Mouse (Mus musculus) stomach, embryonic 14.5 days (tissue): ENCODE measurements around the gene Mthfsl. TPM values are rescaled to one million over a fixed set of nuclear protein-coding genes. Genes with fewer than 3 reads are reported as not detected.
A peak's percentile ranks its signal among the peaks of the same experiment; 100 is the strongest.
"Not testable (repeated sequence)": the region's sequence is repeated elsewhere in the genome, so short reads cannot be mapped to it uniquely, and the experiment has no call there.

Experiments
- ATAC-seq: fragments of 200-750 bp; cut with Nextera tagmentation; 2 replicates; pipeline ENCODE4 v1.8.0; 2017; ENCODE audit warnings: low read depth, moderate TSS enrichment; ENCODE audit not compliant: insufficient number of reproducible peaks, insufficient read depth, low FRiP score
- H3K27ac ChIP-seq: fragments of 300-500 bp; sonication (generic); 2 replicates; pipeline ENCODE4 v1.5.1; 2014; ENCODE audit warnings: mild to moderate bottlenecking, low read length, moderate library complexity, mixed read lengths
- H3K27me3 ChIP-seq: fragments of 300-500 bp; sonication (generic); 2 replicates; pipeline ENCODE4 v1.6.1; 2014; ENCODE audit warnings: low read length, control low read depth, mixed read lengths; ENCODE audit not compliant: control insufficient read depth, insufficient read depth
- H3K36me3 ChIP-seq: fragments of 300-500 bp; sonication (generic); 2 replicates; pipeline ENCODE4 v1.6.1; 2014; ENCODE audit warnings: mild to moderate bottlenecking, control low read depth, low read length, moderate library complexity, mixed read lengths; ENCODE audit not compliant: control insufficient read depth, insufficient read depth
- H3K4me1 ChIP-seq: fragments of 300-500 bp; sonication (generic); 2 replicates; pipeline ENCODE4 v1.6.1; 2014; ENCODE audit warnings: low read length, control low read depth, mixed read lengths; ENCODE audit not compliant: control insufficient read depth, insufficient read depth
- H3K4me2 ChIP-seq: fragments of 300-500 bp; sonication (generic); replicated peaks from 2 replicates; pipeline ENCODE4 v1.6.1; 2014; ENCODE audit warnings: low read depth, low read length, control low read depth
- H3K4me3 ChIP-seq: fragments of 300-500 bp; sonication (generic); 2 replicates; pipeline ENCODE4 v1.5.1; 2014; ENCODE audit warnings: low read depth, low read length, control low read depth
- H3K9ac ChIP-seq: fragments of 300-500 bp; sonication (generic); replicated peaks from 2 replicates; pipeline ENCODE4 v1.6.1; 2014; ENCODE audit warnings: low read depth, mild to moderate bottlenecking, control low read depth, low read length, moderate library complexity, mixed read lengths
- H3K9me3 ChIP-seq: fragments of 300-500 bp; sonication (generic); 2 replicates; pipeline ENCODE4 v1.6.1; 2016; ENCODE audit warnings: low read depth, low read length, control low read depth; ENCODE audit not compliant: control insufficient read depth
- WGBS: fragments of 180-500 bp; shearing (Covaris S2); extraction: QIAGEN DNeasy Blood & Tissue Kit; methylation state at CpG from one replicate; pipeline ENCODE4 v1.1.7; 2014; 5-methylcytosine and 5-hydroxymethylcytosine counted together
- polyA plus RNA-seq: library from polyadenylated mRNA; unstranded; fragments of >200 nt; fragmentation: Nextera tagmentation; extraction: Ambion mirVana; gene quantifications from 2 replicates; pipeline ENCODE4 v1.2.1, GENCODE M21; 2014

Mthfsl gene
- polyA plus RNA-seq, result 33.2 and 45.8 TPM in 2 replicates

- H3K36me3 ChIP-seq, H3K9me3 ChIP-seq, H3K4me1 ChIP-seq, H3K27me3 ChIP-seq, H3K9ac ChIP-seq: not testable (repeated sequence)
- ATAC-seq, result peak; percentile 39
- H3K27ac ChIP-seq, result peak within 1 kb of the TSS; percentile 44; the same call in 1 of the 2 replicates
- H3K4me3 ChIP-seq, result peak within 1 kb of the TSS; percentile 22; the same call in 1 of the 2 replicates
- 15% methylated on average over 11 of the region's 12 CpGs for whole genome bisulfite sequencing
- peak within 1 kb of the TSS; percentile 42 for H3K4me2 ChIP-seq
Measured at GRCm38 (mm10) chr9:88719989-88720537, at the start of gene Mthfsl. Mthfsl (minus strand) TSS chr9:88720296.

GRCm38 (mm10) chr9:88769470-88769869 is 49.4 kb upstream of the Mthfsl start:
- not testable (repeated sequence) for H3K4me1 ChIP-seq
- 85% methylated on average over 4 of the region's 5 CpGs for WGBS

GRCm38 (mm10) chr9:88746687-88747086 is 26.6 kb upstream of the Mthfsl start:
- H3K4me1 ChIP-seq, H3K27ac ChIP-seq, H3K4me2 ChIP-seq, H3K36me3 ChIP-seq, H3K27me3 ChIP-seq, H3K9ac ChIP-seq, ATAC-seq, H3K4me3 ChIP-seq, H3K9me3 ChIP-seq: not testable (repeated sequence)
- WGBS, result no CpG with 5 or more reads among the region's 2 CpGs

More at GRCm38 (mm10) chr9:88769470-88769869, 49.4 kb upstream of the Mthfsl start:
- not testable (repeated sequence) for H3K9ac ChIP-seq, ATAC-seq, H3K36me3 ChIP-seq, H3K27ac ChIP-seq, H3K4me3 ChIP-seq, H3K4me2 ChIP-seq, H3K27me3 ChIP-seq, H3K9me3 ChIP-seq

- H3K9ac ChIP-seq, H3K4me1 ChIP-seq, ATAC-seq, H3K36me3 ChIP-seq, H3K4me2 ChIP-seq, H3K27ac ChIP-seq, H3K9me3 ChIP-seq, H3K27me3 ChIP-seq, H3K4me3 ChIP-seq: not testable (repeated sequence)
- WGBS, result no CpG with 5 or more reads among the region's 2 CpGs
Measured at GRCm38 (mm10) chr9:88746046-88746445, 25.9 kb upstream of the Mthfsl start.

DNA sequence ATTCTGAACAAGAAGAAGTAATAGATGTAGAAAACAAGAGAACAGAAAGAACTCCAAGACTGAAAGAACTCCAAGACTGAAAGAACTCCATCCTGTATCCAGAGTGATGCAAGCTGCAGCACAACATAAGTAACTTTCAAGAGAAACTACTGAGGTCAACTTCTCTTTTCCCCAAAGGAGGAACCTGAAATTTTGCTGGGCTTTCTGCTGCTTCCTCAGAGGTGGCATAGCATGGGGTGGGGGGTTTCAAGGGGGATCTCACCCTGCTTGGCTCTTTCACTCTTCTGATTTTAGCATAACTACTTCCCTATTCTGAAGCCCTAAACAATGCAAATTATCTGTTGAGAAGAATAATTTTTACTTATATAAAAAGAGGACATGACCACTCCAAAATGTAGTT is 15.2 kb upstream of the Mthfsl start:
- not testable (repeated sequence) for H3K4me1 ChIP-seq, H3K4me2 ChIP-seq, H3K27me3 ChIP-seq, ATAC-seq, H3K4me3 ChIP-seq, H3K9ac ChIP-seq, H3K27ac ChIP-seq, H3K9me3 ChIP-seq, H3K36me3 ChIP-seq

GRCm38 (mm10) chr9:88733182-88733581 is 13.1 kb upstream of the Mthfsl start:
- not testable (repeated sequence) for H3K27me3 ChIP-seq, H3K27ac ChIP-seq, H3K4me1 ChIP-seq, H3K4me2 ChIP-seq, H3K9me3 ChIP-seq, H3K36me3 ChIP-seq, H3K9ac ChIP-seq, H3K4me3 ChIP-seq, ATAC-seq
- WGBS, result 73% methylated on average over 1 of the region's 1 CpGs

- H3K4me1 ChIP-seq, H3K9ac ChIP-seq, H3K4me3 ChIP-seq, H3K27me3 ChIP-seq, ATAC-seq, H3K27ac ChIP-seq, H3K4me2 ChIP-seq, H3K9me3 ChIP-seq, H3K36me3 ChIP-seq: not testable (repeated sequence)
- WGBS, result 81% methylated on average over 1 of the region's 3 CpGs
Measured at GRCm38 (mm10) chr9:88732334-88732733, 12.2 kb upstream of the Mthfsl start.

DNA sequence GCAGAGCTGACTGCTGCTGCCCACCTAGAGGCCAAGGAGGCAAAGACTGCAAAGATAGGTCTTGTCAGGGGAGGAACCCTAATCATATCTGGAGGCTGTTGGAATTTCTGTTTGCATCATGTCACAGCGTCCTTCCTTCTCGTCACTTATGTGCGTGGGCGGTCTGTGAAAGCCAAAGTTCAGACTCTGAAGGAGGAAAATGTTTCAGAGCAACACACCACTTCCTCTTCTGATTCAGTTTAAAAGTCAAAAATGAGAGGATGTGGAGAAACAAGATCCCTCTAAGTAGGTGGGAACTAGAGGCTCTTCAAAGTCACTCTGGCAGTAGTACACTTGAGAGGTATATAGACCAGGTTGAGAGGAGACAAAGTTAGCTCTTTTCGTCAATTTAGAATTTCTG is 11.6 kb upstream of the Mthfsl start, which contains the start of gene Bcl2a1d:
Bcl2a1d (minus strand) TSS at position 187 of the 400 bp plus-strand sequence.
- H3K27ac ChIP-seq, result not testable (repeated sequence)

DNA sequence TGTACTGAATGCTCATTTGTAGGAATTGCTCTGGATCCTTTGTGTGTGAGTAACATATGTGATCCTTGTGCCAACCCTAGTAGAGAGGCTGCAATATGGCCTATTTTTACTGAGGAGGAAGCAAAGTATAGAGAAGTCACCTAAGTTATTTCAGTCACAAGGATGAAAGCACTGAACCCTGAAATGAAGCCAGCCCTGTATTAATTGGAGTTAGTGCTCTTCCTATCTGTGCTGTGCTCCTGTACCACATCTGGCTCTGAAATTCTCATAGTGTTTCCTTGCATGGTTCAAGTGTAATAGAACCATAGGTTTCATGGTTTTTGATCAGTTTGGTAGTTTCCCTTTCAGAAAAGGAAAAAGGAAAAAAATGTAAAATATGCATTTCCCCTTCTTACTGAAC is 8.2 kb upstream of the Mthfsl start:
- H3K4me1 ChIP-seq, H3K27ac ChIP-seq, ATAC-seq, H3K27me3 ChIP-seq, H3K4me3 ChIP-seq, H3K4me2 ChIP-seq, H3K9me3 ChIP-seq, H3K9ac ChIP-seq, H3K36me3 ChIP-seq: not testable (repeated sequence)

More for the DNA sequence above, 11.6 kb upstream of the Mthfsl start, which contains the start of gene Bcl2a1d:
- not testable (repeated sequence) for H3K9me3 ChIP-seq, H3K4me2 ChIP-seq, H3K4me3 ChIP-seq, H3K4me1 ChIP-seq, ATAC-seq, H3K9ac ChIP-seq, H3K36me3 ChIP-seq, H3K27me3 ChIP-seq
- WGBS, result 74% methylated on average over 5 of the region's 5 CpGs
